In the genomic region with DNA sequence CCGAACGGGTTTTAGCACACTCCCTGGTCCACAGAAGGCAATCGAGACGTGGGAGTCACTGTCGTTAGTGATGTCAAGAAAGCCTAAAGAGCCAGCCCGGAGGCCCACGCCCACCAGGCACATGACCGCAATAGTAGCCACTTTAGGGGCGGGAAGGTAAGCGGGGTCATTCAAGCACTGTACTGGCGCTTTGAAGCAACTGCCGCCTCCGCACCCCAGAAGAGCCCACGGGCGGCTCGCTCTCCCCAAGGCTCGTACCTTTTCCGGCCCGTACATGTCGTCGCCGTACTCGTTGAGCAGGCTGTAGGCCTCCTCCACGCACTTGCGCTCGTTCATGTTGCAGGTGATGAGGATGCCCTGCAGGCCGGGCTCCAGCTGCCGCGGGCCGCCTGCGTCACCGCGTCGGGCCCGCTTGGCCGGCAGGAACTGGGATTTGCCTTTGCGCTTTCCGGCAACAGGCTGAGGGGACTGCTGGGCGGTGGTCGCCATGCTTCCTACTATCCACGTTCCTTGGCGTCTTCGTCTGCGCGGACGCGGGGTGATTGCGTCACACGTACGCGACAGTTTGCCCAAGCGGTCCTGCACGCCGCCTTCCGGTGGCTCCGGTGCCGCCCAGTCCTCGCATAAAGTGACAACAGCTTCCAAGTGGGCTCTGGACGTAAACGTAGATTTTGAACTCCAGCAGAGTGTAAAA, we compare ENCODE assay signal across 8 mouse cellular contexts. TPM values are rescaled to one million over a fixed set of nuclear protein-coding genes. Genes with fewer than 3 reads are reported as not detected.
DNase-seq lines count a peak whose midpoint lies in the region; ATAC-seq and TF ChIP-seq lines count a peak whose summit lies in the region.

TSS of gene Thumpd1 (minus strand) at position 546 of the 694 bp plus-strand sequence.

- H3K9ac ChIP-seq in hindbrain, postnatal 0 days (replicated peaks; ENCODE audit: low read length) = peak within 1 kb of the TSS; percentile 86

- H3K9me3 ChIP-seq in hindbrain, postnatal 0 days (ENCODE audit: low read length) = no peaks in the 10 kb centered on the region

- ATAC-seq in common myeloid progenitor, adult 5-6 weeks (replicated peaks; ENCODE audit: low read depth, poor library complexity, severe bottlenecking) = peak; percentile 94
- peak; percentile 97 for ATAC-seq in hindbrain, postnatal 0 days
- ATAC-seq in megakaryocyte, adult 5-6 weeks (ENCODE audit: poor library complexity, severe bottlenecking) = peak; percentile 97

- H3K36me3 ChIP-seq in hindbrain, postnatal 0 days (ENCODE audit: insufficient read depth, low read length) = peaks cover 25% of the 10 kb centered on the region

- 1% methylated on average over 60 of the region's 60 CpGs for WGBS in hindbrain, postnatal 0 days

- peak within 1 kb of the TSS; percentile 84 for H3K27ac ChIP-seq in gastrocnemius, adult 2 months
- H3K27ac ChIP-seq in hindbrain, postnatal 0 days = peak within 1 kb of the TSS; percentile 89
- peak within 1 kb of the TSS; percentile 90 for H3K27ac ChIP-seq in left cerebral cortex, adult 2 months

- TF ChIP-seq CTCF in gastrocnemius, adult 2 months (IDR thresholded peaks at IDR 0.05) = peak; percentile 72
- TF ChIP-seq CTCF in hindbrain, postnatal 0 days (IDR thresholded peaks at IDR 0.05; ENCODE audit: low read depth) = peak; percentile 90
- TF ChIP-seq CTCF in left cerebral cortex, adult 2 months (IDR thresholded peaks at IDR 0.05) = peak; percentile 69

- peak within 1 kb of the TSS; percentile 73 for H3K4me3 ChIP-seq in gastrocnemius, adult 2 months
- peak within 1 kb of the TSS; percentile 87 for H3K4me3 ChIP-seq in hindbrain, postnatal 0 days (ENCODE audit: low read length)
- peak within 1 kb of the TSS; percentile 95 for H3K4me3 ChIP-seq in left cerebral cortex, adult 2 months

- H3K4me2 ChIP-seq in hindbrain, postnatal 0 days (ENCODE audit: low read depth, low read length) = peak within 1 kb of the TSS; percentile 82

- no peaks in the 10 kb centered on the region for H3K27me3 ChIP-seq in hindbrain, postnatal 0 days (ENCODE audit: insufficient read depth, low read length)

- DNase-seq in ZHBTc4 (ENCODE audit: low read depth, low spot score) = peak; percentile 96
- peak; percentile 95 for DNase-seq in gastrocnemius, adult 2 months
- peak; percentile 98 for DNase-seq in hindbrain, postnatal 0 days (ENCODE audit: low spot score)
- peak; percentile 95 to 98 for DNase-seq in left cerebral cortex, adult 2 months (ENCODE audit: extremely low spot score in 1 of 2, low spot score in 2 of 2)
- peak; percentile 98 for DNase-seq in right cerebral cortex, adult 2 months (ENCODE audit: low spot score in 2 of 2)
- peak; percentile 93 for DNase-seq in urinary bladder, postnatal 14 days (ENCODE audit: low spot score)

- intact Hi-C loops in gastrocnemius, adult 2 months (cut with DNase I) = no loop called here
- intact Hi-C loops in left cerebral cortex, adult 2 months (cut with DNase I) = loop anchor here (5.0 kb wide), 2 partner anchors 72 to 177 kb away; partner anchors contain the start of genes Dcun1d3, Eri2, Lyrm1 and Rexo5

- H3K4me1 ChIP-seq in hindbrain, postnatal 0 days (ENCODE audit: insufficient read depth, low read length) = no peaks in the 10 kb centered on the region

RNA-seq across cellular contexts. Expression of gene Thumpd1, which starts in this region (rescaled TPM):
- total RNA-seq in common myeloid progenitor, adult 5-6 weeks (2017) = 124 and 137 TPM in 2 replicates
- 10 to 100 TPM; 18.3 to 18.4 TPM for total RNA-seq in gastrocnemius, adult 2 months (2021)
- total RNA-seq in hindbrain, postnatal 0 days (2014; rRNA removed) = 24.4 and 29.0 TPM in 2 replicates
- polyA plus RNA-seq in hindbrain, postnatal 0 days (2015; fragmentation: Nextera tagmentation; extraction: Ambion mirVana) = 64.2 and 65.2 TPM in 2 replicates
- total RNA-seq in left cerebral cortex, adult 2 months (2021) = 10 to 100 TPM; 43.0 to 44.6 TPM
- total RNA-seq in megakaryocyte, adult 5-6 weeks (2015) = 12.7 and 15.1 TPM in 2 replicates
- total RNA-seq in megakaryocyte, adult 5-6 weeks (2017) = 36.2 and 38.1 TPM in 2 replicates

Comparison
In these comparisons a context has a peak if more than half of its experiments do, and no peak if none do; other contexts are left out.
1. Peak in every context shown above with its lines: DNase-seq, ATAC-seq, H3K4me3 ChIP-seq and H3K27ac ChIP-seq.